Mouse (Mus musculus) fat pad, adult 2 months (tissue): ENCODE measurements around the gene Mboat2.
A peak's percentile ranks its signal among the peaks of the same experiment; 100 is the strongest.

Experiments used
- DNase-seq: peaks from one replicate; pipeline ENCODE4 v3.0.0-alpha.2; 2011; ENCODE audit warnings: low read depth, low spot score; ENCODE audit errors: extremely low read depth

Mboat2 gene

GRCm38 (mm10) chr12:24859357-24859756, 28.7 kb downstream of the Mboat2 start:
- DNase-seq = no peak

- DNase-seq = no peak
These were observed 29.8 kb downstream of the Mboat2 start for GRCm38 (mm10) chr12:24860436-24860835.

- peak; percentile 58 for DNase-seq
These were observed 33.1 kb downstream of the Mboat2 start for GRCm38 (mm10) chr12:24863762-24864161.

- no peak for DNase-seq
These were observed 36.0 kb downstream of the Mboat2 start for GRCm38 (mm10) chr12:24866645-24867044.

GRCm38 (mm10) chr12:24868694-24869093, 38.0 kb downstream of the Mboat2 start:
- DNase-seq = no peak

GRCm38 (mm10) chr12:24869231-24869630, 38.6 kb downstream of the Mboat2 start:
- DNase-seq = no peak

- no peak for DNase-seq
These were observed 40.2 kb downstream of the Mboat2 start for GRCm38 (mm10) chr12:24870901-24871300.

GRCm38 (mm10) chr12:24872264-24872663, 41.6 kb downstream of the Mboat2 start:
- no peak for DNase-seq

GRCm38 (mm10) chr12:24872689-24873088, 42.0 kb downstream of the Mboat2 start:
- no peak for DNase-seq

- no peak for DNase-seq
These were observed 45.2 kb downstream of the Mboat2 start for GRCm38 (mm10) chr12:24875908-24876307.

- no peak for DNase-seq
These were observed 46.6 kb downstream of the Mboat2 start for GRCm38 (mm10) chr12:24877231-24877630.

GRCm38 (mm10) chr12:24878090-24878489, 47.4 kb downstream of the Mboat2 start:
- no peak for DNase-seq

GRCm38 (mm10) chr12:24878735-24879362, 48.2 kb downstream of the Mboat2 start:
- DNase-seq = no peak

GRCm38 (mm10) chr12:24879613-24880029, 48.9 kb downstream of the Mboat2 start:
- DNase-seq = no peak

GRCm38 (mm10) chr12:24883279-24883678, 52.6 kb downstream of the Mboat2 start:
- no peak for DNase-seq

- DNase-seq = no peak
These were observed 56.1 kb downstream of the Mboat2 start for GRCm38 (mm10) chr12:24886800-24887199.

GRCm38 (mm10) chr12:24889371-24890051, 58.8 kb downstream of the Mboat2 start:
- DNase-seq = no peak

- no peak for DNase-seq
These were observed 59.5 kb downstream of the Mboat2 start for GRCm38 (mm10) chr12:24890158-24890557.

- DNase-seq = no peak
These were observed 60.2 kb downstream of the Mboat2 start for GRCm38 (mm10) chr12:24890684-24891459.

- DNase-seq = no peak
These were observed 61.9 kb downstream of the Mboat2 start for GRCm38 (mm10) chr12:24892536-24892935.

- DNase-seq = no peak
These were observed 63.2 kb downstream of the Mboat2 start for GRCm38 (mm10) chr12:24893777-24894468.
